Mouse (Mus musculus) heart, adult 2 months (tissue): Measurements from ENCODE around the gene Fxyd6. TPM values are rescaled to one million over a fixed set of nuclear protein-coding genes. Genes with fewer than 3 reads are reported as not detected.

Source experiments
- DNase-seq, 2 experiments: peaks; one replicate each; pipeline ENCODE4 v3.0.0; 2021
- H3K27ac ChIP-seq: fragments of 200-600 bp; 2 replicates; pipeline ENCODE4 v1.8.1; 2022
- H3K27me3 ChIP-seq: fragments of 200-500 bp; 2 replicates; pipeline ENCODE4 v1.6.1; 2012; ENCODE audit warnings: mild to moderate bottlenecking, low read length, inconsistent platforms, mixed read lengths; ENCODE audit not compliant: control insufficient read depth, insufficient read depth
- H3K36me3 ChIP-seq: fragments of 200-500 bp; 2 replicates; pipeline ENCODE4 v1.6.1; 2012; ENCODE audit warnings: low read length, inconsistent platforms; ENCODE audit not compliant: control insufficient read depth, insufficient read depth
- H3K4me1 ChIP-seq: fragments of 200-500 bp; 2 replicates; pipeline ENCODE4 v1.6.1; 2011; ENCODE audit warnings: low read length; ENCODE audit not compliant: control insufficient read depth, insufficient read depth
- H3K4me3 ChIP-seq: fragments of 200-600 bp; 2 replicates; pipeline ENCODE4 v1.8.1; 2022
- H3K79me2 ChIP-seq: fragments of 200-500 bp; replicated peaks from 2 replicates; pipeline ENCODE4 v1.6.1; 2012; ENCODE audit warnings: mild to moderate bottlenecking, inconsistent platforms, low read length, moderate library complexity, mixed read lengths; ENCODE audit not compliant: control insufficient read depth, insufficient read depth
- H3K9ac ChIP-seq: fragments of 200-500 bp; 2 replicates; pipeline ENCODE4 v1.6.1; 2012; ENCODE audit warnings: low read depth, mild to moderate bottlenecking, control low read depth, inconsistent platforms, low read length, mixed read lengths
- CTCF ChIP-seq: fragments of 200-600 bp; IDR thresholded peaks from 2 replicates; pipeline ENCODE4 v1.8.1; 2022; ENCODE audit warnings: antibody characterized with exemption, mild to moderate bottlenecking, moderate library complexity
- EP300 ChIP-seq: fragments of 200-500 bp; IDR thresholded peaks from 2 replicates; pipeline ENCODE4 v1.6.1; 2011; ENCODE audit warnings: low read depth, low read length, control low read depth; ENCODE audit not compliant: insufficient read depth
- POLR2A ChIP-seq: fragments of 200-500 bp; IDR thresholded peaks from 2 replicates; pipeline ENCODE4 v1.6.1; 2011; ENCODE audit warnings: mild to moderate bottlenecking, low read depth, low read length, control low read depth; ENCODE audit not compliant: insufficient read depth
- WGBS: fragments of 180-500 bp; shearing (Covaris S2); methylation state at CpG from one replicate; pipeline ENCODE4 v1.1.7; 2018; 5-methylcytosine and 5-hydroxymethylcytosine counted together
- intact Hi-C: fragments of 180-260 bp; cut with DNase I; formaldehyde crosslinking; loops from one replicate; pipeline ENCODE4 v1.15.1; 2025
- polyA plus RNA-seq: library from polyadenylated mRNA; depleted of rRNA; stranded (reverse); fragments of >200 nt; gene quantifications from 2 replicates; pipeline ENCODE4 v1.2.3, GENCODE M21; 2012
- total RNA-seq, 2 experiments: library from RNA; stranded (reverse); gene quantifications; 2 replicates each; pipeline ENCODE4 v1.2.3; 2021

Fxyd6 gene
- total and polyA plus RNA-seq, 3 experiments, result 13.8 to 40.8 (median 14.2) TPM

GRCm38 (mm10) chr9:45399434-45399833 is 29.4 kb downstream of the Fxyd6 start, which contains the start of gene Fxyd2:
TSS of gene Fxyd2 (plus strand) at chr9:45399669.
- intact Hi-C loops, result no loop called here
- WGBS, result 70% methylated on average over 4 of the region's 4 CpGs
- TF ChIP-seq CTCF (no peak), EP300 (no peak), POLR2A (no peak)
- H3K4me3 ChIP-seq, result no peak within 1 kb of the TSS
- no peak within 1 kb of the TSS for H3K9ac ChIP-seq
- no peaks in the 10 kb centered on the region for H3K4me1 ChIP-seq
- H3K27ac ChIP-seq, result no peak within 1 kb of the TSS
- no peaks in the 10 kb centered on the region for H3K79me2 ChIP-seq
- H3K36me3 ChIP-seq, result no peaks in the 10 kb centered on the region
- DNase-seq, result no peak
- no peaks in the 10 kb centered on the region for H3K27me3 ChIP-seq

- intact Hi-C loops, result no loop called here
- 50% methylated on average over 4 of the region's 4 CpGs for WGBS
- TF ChIP-seq EP300 (no peak), POLR2A (no peak), CTCF (no peak)
These were observed 31.9 kb downstream of the Fxyd6 start for GRCm38 (mm10) chr9:45401851-45402250.

GRCm38 (mm10) chr9:45402957-45403356 is 33.0 kb downstream of the Fxyd6 start:
- Histone ChIP-seq H3K79me2 (no peaks in the 10 kb centered on the region), H3K27me3 (no peaks in the 10 kb centered on the region), H3K36me3 (no peaks in the 10 kb centered on the region), H3K27ac (no peak overlapping the region), H3K4me3 (no peak overlapping the region), H3K9ac (no peak overlapping the region), H3K4me1 (no peaks in the 10 kb centered on the region)
- DNase-seq, result no peak
- WGBS, result 43% methylated on average over 2 of the region's 2 CpGs
- TF ChIP-seq EP300 (no peak), POLR2A (no peak), CTCF (no peak)
- intact Hi-C loops, result no loop called here

More at GRCm38 (mm10) chr9:45401851-45402250, 31.9 kb downstream of the Fxyd6 start:
- H3K36me3 ChIP-seq, result no peaks in the 10 kb centered on the region
- H3K79me2 ChIP-seq, result no peaks in the 10 kb centered on the region
- no peak overlapping the region for H3K27ac ChIP-seq
- H3K27me3 ChIP-seq, result no peaks in the 10 kb centered on the region
- no peaks in the 10 kb centered on the region for H3K4me1 ChIP-seq
- H3K9ac ChIP-seq, result no peak overlapping the region
- H3K4me3 ChIP-seq, result no peak overlapping the region
- DNase-seq, result no peak

- no peaks in the 10 kb centered on the region for H3K36me3 ChIP-seq
- H3K4me1 ChIP-seq, result no peaks in the 10 kb centered on the region
- peak in 1 of 2 experiments; percentile 53 for DNase-seq
- H3K4me3 ChIP-seq, result no peak overlapping the region
- intact Hi-C loops, result no loop called here
- WGBS, result 33% methylated on average over 5 of the region's 5 CpGs
- no peak overlapping the region for H3K9ac ChIP-seq
- no peaks in the 10 kb centered on the region for H3K79me2 ChIP-seq
- H3K27me3 ChIP-seq, result no peaks in the 10 kb centered on the region
- no peak for TF ChIP-seq EP300
- no peak overlapping the region; the same call in 1 of the 2 replicates for H3K27ac ChIP-seq
These were observed 35.7 kb downstream of the Fxyd6 start for GRCm38 (mm10) chr9:45405694-45406093.

GRCm38 (mm10) chr9:45406808-45407207 is 36.8 kb downstream of the Fxyd6 start:
- H3K4me3 ChIP-seq, result no peak overlapping the region
- TF ChIP-seq EP300 (no peak), POLR2A (no peak), CTCF (no peak)
- WGBS, result 89% methylated on average over 3 of the region's 3 CpGs
- no peak for DNase-seq
- no peaks in the 10 kb centered on the region for H3K27me3 ChIP-seq
- no peak overlapping the region for H3K9ac ChIP-seq
- H3K79me2 ChIP-seq, result no peaks in the 10 kb centered on the region
- no peaks in the 10 kb centered on the region for H3K36me3 ChIP-seq
- no peaks in the 10 kb centered on the region for H3K4me1 ChIP-seq
- intact Hi-C loops, result no loop called here
- H3K27ac ChIP-seq, result no peak overlapping the region

- Histone ChIP-seq H3K4me1 (no peaks in the 10 kb centered on the region), H3K9ac (no peak overlapping the region), H3K4me3 (no peak overlapping the region), H3K27me3 (no peaks in the 10 kb centered on the region), H3K79me2 (no peaks in the 10 kb centered on the region), H3K27ac (peak overlapping the region; percentile 5; the same call in 1 of the 2 replicates), H3K36me3 (no peaks in the 10 kb centered on the region)
- TF ChIP-seq EP300 (no peak), CTCF (peak; percentile 84), POLR2A (0 out of 2 replicates have a peak, but pooled peaks have one; percentile 21)
- 33% methylated on average over 33 of the region's 33 CpGs for WGBS
- peak; percentile 79 to 82 for DNase-seq
- intact Hi-C loops, result loop anchor here (1.0 kb wide), 1 partner anchor 109 kb away; no protein-coding TSS in a partner anchor
These were observed 38.0 kb downstream of the Fxyd6 start for GRCm38 (mm10) chr9:45407706-45408675.
